Mouse (Mus musculus): Measurements from ENCODE around the gene Fam206a.

DNA sequence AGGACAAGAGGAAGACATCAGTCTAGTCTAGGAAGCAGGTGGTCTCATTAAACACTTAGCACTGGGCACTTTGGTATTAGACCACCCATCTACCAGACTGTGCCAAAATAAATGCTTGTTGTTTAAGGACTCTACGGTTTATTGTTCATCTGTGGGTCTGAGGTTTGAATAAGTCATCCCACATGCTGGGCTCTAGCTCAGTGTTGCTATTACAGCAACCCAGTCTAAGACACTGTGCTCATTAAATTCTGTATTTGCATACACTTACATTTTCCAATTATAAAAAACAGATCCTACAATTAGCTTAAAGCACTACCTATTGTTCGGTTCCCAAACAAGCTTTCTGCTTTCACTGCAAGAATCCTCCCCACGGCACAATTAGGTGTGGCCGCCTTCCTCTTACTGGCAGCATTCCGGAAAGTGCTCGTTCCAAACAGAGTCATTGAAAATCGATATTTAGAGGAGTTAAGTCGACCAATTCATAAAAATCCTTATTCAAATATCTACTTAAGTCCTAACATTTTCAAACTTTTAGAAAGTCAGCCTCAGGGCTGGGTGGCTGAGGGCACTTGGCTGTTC is 54.3 kb downstream of the Fam206a start:
- TF ChIP-seq POLR2A (IDR thresholded peaks at IDR 0.05; ENCODE audit: control insufficient read depth, low read depth, low read length) = no peak
- no peak for TF ChIP-seq CTCF (IDR thresholded peaks at IDR 0.05; ENCODE audit: control insufficient read depth, insufficient read depth, insufficient replicate concordance, low read depth, low read length)

Measured in testis, adult 2 months (tissue).